Mouse (Mus musculus) megakaryocyte, adult 5-6 weeks (primary cell): ENCODE data around the gene Ptpn3. TPM values are rescaled to one million over a fixed set of nuclear protein-coding genes. Genes with fewer than 3 reads are reported as not detected.

Experiments used
- ATAC-seq: 2 replicates; pipeline ENCODE4 v1.8.0; 2016; ENCODE audit warnings: mild to moderate bottlenecking, inconsistent platforms; ENCODE audit not compliant: poor library complexity, severe bottlenecking
- total RNA-seq, 2 experiments: library from RNA; stranded (forward) in 1 of 2; stranded (reverse) in 1 of 2; fragments of 153-499, 151-499 nt in 1 of 2; fragments of 221-1000, 200-1000 nt in 1 of 2; gene quantifications; 2 replicates each; pipeline versions ENCODE4 v1.2.3 to v1.2.4; 2015 to 2017

Ptpn3 gene
- total RNA-seq, 2 experiments from 2014 or later = 0.13 to 0.59 TPM

DNA sequence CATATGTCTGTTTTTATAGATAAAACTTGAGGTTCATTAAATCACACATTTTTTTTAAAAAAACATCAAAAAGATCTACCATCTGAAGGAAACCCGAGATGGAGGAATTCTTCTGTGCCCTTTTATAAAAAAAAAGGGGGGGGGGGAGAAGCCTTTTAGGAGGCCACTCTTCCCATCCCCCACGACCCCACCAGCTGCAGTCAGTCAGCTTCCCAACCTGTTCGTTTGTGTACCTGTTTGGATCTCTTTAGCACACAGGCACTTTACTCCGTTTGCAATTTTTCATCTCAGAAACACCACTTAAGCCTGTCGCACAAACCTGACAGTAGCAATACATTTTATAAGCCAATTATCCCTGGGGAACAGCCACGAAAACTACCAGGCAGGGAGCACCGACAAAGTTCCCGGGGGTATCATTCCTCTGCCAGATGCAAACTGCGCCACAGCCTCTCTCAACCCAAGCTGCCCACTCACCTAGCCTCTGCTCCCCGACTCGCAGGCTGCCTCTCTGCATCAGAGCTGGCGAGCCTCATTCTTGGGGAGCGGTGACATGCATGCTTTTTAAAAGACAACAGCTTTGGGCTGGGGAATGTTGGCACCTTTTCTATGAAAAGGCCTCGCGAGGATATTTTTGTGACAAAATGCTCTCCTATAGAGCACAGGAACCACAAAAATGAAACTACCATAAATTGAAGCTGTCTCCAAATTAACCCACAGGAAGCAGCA is 160.5 kb downstream of the Ptpn3 start:
- no peak for ATAC-seq

Other genes with a start within 250 kb of the Ptpn3 start
- gene Epb41l4b, start 158.4 kb downstream of the Ptpn3 start, total RNA-seq (2015) = 2.8 and 3.4 TPM in 2 replicates
- 2.9 and 4.1 TPM in 2 replicates for gene Epb41l4b, start 158.4 kb downstream of the Ptpn3 start, total RNA-seq (2017)
- gene Palm2, start 132.4 kb upstream of the Ptpn3 start, total RNA-seq (2015) = not detected in 2 replicates
- not detected in 2 replicates for gene Palm2, start 132.4 kb upstream of the Ptpn3 start, total RNA-seq (2017)